Mouse (Mus musculus): ENCODE data around the gene Hoxc11. TPM values are rescaled to one million over a fixed set of nuclear protein-coding genes. Genes with fewer than 3 reads are reported as not detected.

The Hoxc11 gene
- polyA plus RNA-seq, 1 experiment: 4.0 TPM

- DNase-seq (ENCODE audit: low spot score): no peak
Measured at GRCm38 (mm10) chr15:102937036-102937666, 17.1 kb upstream of the Hoxc11 start.

- no peak for DNase-seq (ENCODE audit: low spot score)
Measured at GRCm38 (mm10) chr15:102939256-102940155, 14.7 kb upstream of the Hoxc11 start.

GRCm38 (mm10) chr15:102942739-102943467 is 11.3 kb upstream of the Hoxc11 start:
- no peak for DNase-seq (ENCODE audit: low spot score)

GRCm38 (mm10) chr15:102943468-102943813 is 10.8 kb upstream of the Hoxc11 start:
- DNase-seq (ENCODE audit: low spot score): no peak

GRCm38 (mm10) chr15:102945185-102946077 is 8.8 kb upstream of the Hoxc11 start:
- no peak for DNase-seq (ENCODE audit: low spot score)

- no peak for DNase-seq (ENCODE audit: low spot score)
Measured at GRCm38 (mm10) chr15:102947276-102947675, 7.0 kb upstream of the Hoxc11 start.

GRCm38 (mm10) chr15:102948842-102949241 is 5.4 kb upstream of the Hoxc11 start:
- DNase-seq (ENCODE audit: low spot score): no peak

GRCm38 (mm10) chr15:102949696-102950095 is 4.5 kb upstream of the Hoxc11 start:
- DNase-seq (ENCODE audit: low spot score): no peak

- DNase-seq (ENCODE audit: low spot score): no peak
Measured at GRCm38 (mm10) chr15:102950877-102951276, 3.4 kb upstream of the Hoxc11 start.

- no peak for DNase-seq (ENCODE audit: low spot score)
Measured at GRCm38 (mm10) chr15:102953561-102953960, 666 bp upstream of the Hoxc11 start.

- no peak for DNase-seq (ENCODE audit: low spot score)
Measured at GRCm38 (mm10) chr15:102955007-102955382, 768 bp downstream of the Hoxc11 start.

- no peak for DNase-seq (ENCODE audit: low spot score)
Measured at GRCm38 (mm10) chr15:102955833-102956640, 1.8 kb downstream of the Hoxc11 start.

GRCm38 (mm10) chr15:102956906-102957305 is 2.7 kb downstream of the Hoxc11 start:
- DNase-seq (ENCODE audit: low spot score): no peak

- DNase-seq (ENCODE audit: low spot score): no peak
Measured at GRCm38 (mm10) chr15:102959663-102960191, 5.5 kb downstream of the Hoxc11 start.

GRCm38 (mm10) chr15:102961728-102962127 is 7.5 kb downstream of the Hoxc11 start:
- no peak for DNase-seq (ENCODE audit: low spot score)

GRCm38 (mm10) chr15:102962492-102962891 is 8.3 kb downstream of the Hoxc11 start:
- DNase-seq (ENCODE audit: low spot score): no peak

- no peak for DNase-seq (ENCODE audit: low spot score)
Measured at GRCm38 (mm10) chr15:102963259-102963658, 9.0 kb downstream of the Hoxc11 start.

GRCm38 (mm10) chr15:102963671-102964640 is 9.7 kb downstream of the Hoxc11 start:
- no peak for DNase-seq (ENCODE audit: low spot score)

Data from urinary bladder, adult 2 months (tissue).